Mouse (Mus musculus): ENCODE measurements around the gene Cpa4. TPM values are rescaled to one million over a fixed set of nuclear protein-coding genes. Genes with fewer than 3 reads are reported as not detected.
A peak's percentile ranks its signal among the peaks of the same experiment; 100 is the strongest.

The Cpa4 gene
- polyA plus RNA-seq, 1 experiment from 2014 or later: 1.4 TPM

GRCm38 (mm10) chr6:30549231-30549761 is 18.9 kb upstream of the Cpa4 start:
- no peak overlapping the region for H3K4me3 ChIP-seq (replicated peaks; ENCODE audit: low read length)
- no peak for ATAC-seq (ENCODE audit: insufficient read depth, low FRiP score)
- 16% methylated on average over 15 of the region's 15 CpGs for WGBS
- 0 out of 2 replicates have a peak overlapping the region, but pooled peaks have one; percentile 10 for H3K4me2 ChIP-seq (ENCODE audit: low read depth, low read length)
- no peaks in the 10 kb centered on the region for H3K27me3 ChIP-seq (ENCODE audit: control insufficient read depth, insufficient read depth, low read length)
- peak overlapping the region; percentile 15; the same call in 1 of the 2 replicates for H3K9ac ChIP-seq (ENCODE audit: low read length)
- peaks cover 15% of the 10 kb centered on the region for H3K4me1 ChIP-seq (ENCODE audit: control insufficient read depth, insufficient read depth, low read length)
- H3K27ac ChIP-seq (ENCODE audit: low read length): peak overlapping the region; percentile 61
- no peaks in the 10 kb centered on the region for H3K9me3 ChIP-seq (replicated peaks; ENCODE audit: control insufficient read depth, low read length)
- no peaks in the 10 kb centered on the region for H3K36me3 ChIP-seq (ENCODE audit: control insufficient read depth, insufficient read depth, low read length)

GRCm38 (mm10) chr6:30550496-30551192 is 17.5 kb upstream of the Cpa4 start:
- Histone ChIP-seq H3K27ac (ENCODE audit: low read length) (no peak overlapping the region), H3K36me3 (ENCODE audit: control insufficient read depth, insufficient read depth, low read length) (no peaks in the 10 kb centered on the region), H3K4me2 (ENCODE audit: low read depth, low read length) (no peak overlapping the region), H3K9me3 (replicated peaks; ENCODE audit: control insufficient read depth, low read length) (no peaks in the 10 kb centered on the region), H3K9ac (ENCODE audit: low read length) (no peak overlapping the region), H3K4me3 (replicated peaks; ENCODE audit: low read length) (no peak overlapping the region), H3K27me3 (ENCODE audit: control insufficient read depth, insufficient read depth, low read length) (no peaks in the 10 kb centered on the region), H3K4me1 (ENCODE audit: control insufficient read depth, insufficient read depth, low read length) (peaks cover 15% of the 10 kb centered on the region)
- WGBS: 80% methylated on average over 7 of the region's 7 CpGs
- ATAC-seq (ENCODE audit: insufficient read depth, low FRiP score): no peak

- H3K36me3 ChIP-seq (ENCODE audit: control insufficient read depth, insufficient read depth, low read length): no peaks in the 10 kb centered on the region
- no peaks in the 10 kb centered on the region for H3K9me3 ChIP-seq (replicated peaks; ENCODE audit: control insufficient read depth, low read length)
- H3K4me2 ChIP-seq (ENCODE audit: low read depth, low read length): no peak overlapping the region
- ATAC-seq (ENCODE audit: insufficient read depth, low FRiP score): no peak
- no peak overlapping the region for H3K4me3 ChIP-seq (replicated peaks; ENCODE audit: low read length)
- H3K27me3 ChIP-seq (ENCODE audit: control insufficient read depth, insufficient read depth, low read length): no peaks in the 10 kb centered on the region
- H3K4me1 ChIP-seq (ENCODE audit: control insufficient read depth, insufficient read depth, low read length): peaks cover 15% of the 10 kb centered on the region
- no peak overlapping the region for H3K27ac ChIP-seq (ENCODE audit: low read length)
- H3K9ac ChIP-seq (ENCODE audit: low read length): no peak overlapping the region
Observed at GRCm38 (mm10) chr6:30551193-30551515, 17.0 kb upstream of the Cpa4 start.

- Histone ChIP-seq H3K4me3 (replicated peaks; ENCODE audit: low read length) (no peak overlapping the region; the same call in 1 of the 2 replicates), H3K9me3 (replicated peaks; ENCODE audit: control insufficient read depth, low read length) (no peaks in the 10 kb centered on the region), H3K9ac (ENCODE audit: low read length) (peak overlapping the region; percentile 33; the same call in 1 of the 2 replicates), H3K4me2 (ENCODE audit: low read depth, low read length) (peak overlapping the region; percentile 35; the same call in 1 of the 2 replicates), H3K4me1 (ENCODE audit: control insufficient read depth, insufficient read depth, low read length) (peaks cover 15% of the 10 kb centered on the region), H3K36me3 (ENCODE audit: control insufficient read depth, insufficient read depth, low read length) (no peaks in the 10 kb centered on the region), H3K27ac (ENCODE audit: low read length) (no peak overlapping the region), H3K27me3 (ENCODE audit: control insufficient read depth, insufficient read depth, low read length) (no peaks in the 10 kb centered on the region)
- WGBS: 38% methylated on average over 23 of the region's 23 CpGs
- no peak for ATAC-seq (ENCODE audit: insufficient read depth, low FRiP score)
Observed at GRCm38 (mm10) chr6:30551644-30552580, 16.3 kb upstream of the Cpa4 start.

- 56% methylated on average over 6 of the region's 6 CpGs for WGBS
- H3K4me3 ChIP-seq (replicated peaks; ENCODE audit: low read length): no peak overlapping the region
- no peaks in the 10 kb centered on the region for H3K9me3 ChIP-seq (replicated peaks; ENCODE audit: control insufficient read depth, low read length)
- H3K4me1 ChIP-seq (ENCODE audit: control insufficient read depth, insufficient read depth, low read length): peaks cover 15% of the 10 kb centered on the region
- no peak for ATAC-seq (ENCODE audit: insufficient read depth, low FRiP score)
- no peaks in the 10 kb centered on the region for H3K36me3 ChIP-seq (ENCODE audit: control insufficient read depth, insufficient read depth, low read length)
- H3K9ac ChIP-seq (ENCODE audit: low read length): no peak overlapping the region
- no peak overlapping the region for H3K4me2 ChIP-seq (ENCODE audit: low read depth, low read length)
- no peaks in the 10 kb centered on the region for H3K27me3 ChIP-seq (ENCODE audit: control insufficient read depth, insufficient read depth, low read length)
- H3K27ac ChIP-seq (ENCODE audit: low read length): no peak overlapping the region
Observed at GRCm38 (mm10) chr6:30552628-30553027, 15.5 kb upstream of the Cpa4 start.

GRCm38 (mm10) chr6:30553381-30554010 is 14.7 kb upstream of the Cpa4 start:
- no peak overlapping the region for H3K27ac ChIP-seq (ENCODE audit: low read length)
- H3K9me3 ChIP-seq (replicated peaks; ENCODE audit: control insufficient read depth, low read length): no peaks in the 10 kb centered on the region
- H3K27me3 ChIP-seq (ENCODE audit: control insufficient read depth, insufficient read depth, low read length): no peaks in the 10 kb centered on the region
- WGBS: 71% methylated on average over 7 of the region's 7 CpGs
- peaks cover 11% of the 10 kb centered on the region for H3K4me1 ChIP-seq (ENCODE audit: control insufficient read depth, insufficient read depth, low read length)
- no peak overlapping the region for H3K4me2 ChIP-seq (ENCODE audit: low read depth, low read length)
- no peak overlapping the region for H3K4me3 ChIP-seq (replicated peaks; ENCODE audit: low read length)
- no peak overlapping the region for H3K9ac ChIP-seq (ENCODE audit: low read length)
- no peak for ATAC-seq (ENCODE audit: insufficient read depth, low FRiP score)
- H3K36me3 ChIP-seq (ENCODE audit: control insufficient read depth, insufficient read depth, low read length): no peaks in the 10 kb centered on the region

GRCm38 (mm10) chr6:30554092-30554491 is 14.1 kb upstream of the Cpa4 start:
- Histone ChIP-seq H3K4me3 (replicated peaks; ENCODE audit: low read length) (no peak overlapping the region), H3K27ac (ENCODE audit: low read length) (no peak overlapping the region), H3K9me3 (replicated peaks; ENCODE audit: control insufficient read depth, low read length) (no peaks in the 10 kb centered on the region), H3K27me3 (ENCODE audit: control insufficient read depth, insufficient read depth, low read length) (no peaks in the 10 kb centered on the region), H3K9ac (ENCODE audit: low read length) (no peak overlapping the region), H3K4me1 (ENCODE audit: control insufficient read depth, insufficient read depth, low read length) (peaks cover 7% of the 10 kb centered on the region), H3K4me2 (ENCODE audit: low read depth, low read length) (no peak overlapping the region), H3K36me3 (ENCODE audit: control insufficient read depth, insufficient read depth, low read length) (no peaks in the 10 kb centered on the region)
- ATAC-seq (ENCODE audit: insufficient read depth, low FRiP score): no peak
- 89% methylated on average over 5 of the region's 5 CpGs for WGBS

- Histone ChIP-seq H3K36me3 (ENCODE audit: control insufficient read depth, insufficient read depth, low read length) (no peaks in the 10 kb centered on the region), H3K27me3 (ENCODE audit: control insufficient read depth, insufficient read depth, low read length) (no peaks in the 10 kb centered on the region), H3K9ac (ENCODE audit: low read length) (no peak overlapping the region), H3K4me1 (ENCODE audit: control insufficient read depth, insufficient read depth, low read length) (peaks cover 1% of the 10 kb centered on the region; the same call in 1 of the 2 replicates), H3K4me3 (replicated peaks; ENCODE audit: low read length) (no peak overlapping the region), H3K9me3 (replicated peaks; ENCODE audit: control insufficient read depth, low read length) (no peaks in the 10 kb centered on the region), H3K27ac (ENCODE audit: low read length) (no peak overlapping the region), H3K4me2 (ENCODE audit: low read depth, low read length) (no peak overlapping the region)
- ATAC-seq (ENCODE audit: insufficient read depth, low FRiP score): no peak
- WGBS: 92% methylated on average over 5 of the region's 5 CpGs
Observed at GRCm38 (mm10) chr6:30554621-30555170, 13.5 kb upstream of the Cpa4 start.
